Mouse (Mus musculus): Measurements from ENCODE around the gene Slc19a2. TPM values are rescaled to one million over a fixed set of nuclear protein-coding genes. Genes with fewer than 3 reads are reported as not detected.
"Not testable (repeated sequence)": the region's sequence is repeated elsewhere in the genome, so short reads cannot be mapped to it uniquely, and the experiment has no call there.

The Slc19a2 gene
- total RNA-seq (2014; fragmentation: Nextera tagmentation) (11.2 and 12.1 TPM in 2 replicates), total RNA-seq (2017) (7.7 and 9.4 TPM in 2 replicates)

- peak; percentile 91 for ATAC-seq (replicated peaks; ENCODE audit: low FRiP score, low TSS enrichment, poor library complexity, severe bottlenecking)
Measured at GRCm38 (mm10) chr1:164248465-164249331, at the start of gene Slc19a2. Slc19a2 (plus strand) TSS chr1:164249046.

GRCm38 (mm10) chr1:164199551-164199950, 49.3 kb upstream of the Slc19a2 start:
- no peak for ATAC-seq (replicated peaks; ENCODE audit: low FRiP score, low TSS enrichment, poor library complexity, severe bottlenecking)

GRCm38 (mm10) chr1:164208437-164208836, 40.4 kb upstream of the Slc19a2 start:
- no peak for ATAC-seq (replicated peaks; ENCODE audit: low FRiP score, low TSS enrichment, poor library complexity, severe bottlenecking)

- ATAC-seq (replicated peaks; ENCODE audit: low FRiP score, low TSS enrichment, poor library complexity, severe bottlenecking): no peak
Measured at GRCm38 (mm10) chr1:164210899-164211298, 37.9 kb upstream of the Slc19a2 start.

- ATAC-seq (replicated peaks; ENCODE audit: low FRiP score, low TSS enrichment, poor library complexity, severe bottlenecking): no peak
Measured at GRCm38 (mm10) chr1:164212686-164213085, 36.2 kb upstream of the Slc19a2 start.

- no peak for ATAC-seq (replicated peaks; ENCODE audit: low FRiP score, low TSS enrichment, poor library complexity, severe bottlenecking)
Measured at GRCm38 (mm10) chr1:164214190-164214589, 34.7 kb upstream of the Slc19a2 start.

GRCm38 (mm10) chr1:164215097-164215496, 33.7 kb upstream of the Slc19a2 start:
- no peak for ATAC-seq (replicated peaks; ENCODE audit: low FRiP score, low TSS enrichment, poor library complexity, severe bottlenecking)

- ATAC-seq (replicated peaks; ENCODE audit: low FRiP score, low TSS enrichment, poor library complexity, severe bottlenecking): no peak
Measured at GRCm38 (mm10) chr1:164215540-164215939, 33.3 kb upstream of the Slc19a2 start.

GRCm38 (mm10) chr1:164217791-164218685, 30.8 kb upstream of the Slc19a2 start:
- peak; percentile 57; the same call in 1 of the 2 replicates for ATAC-seq (replicated peaks; ENCODE audit: low FRiP score, low TSS enrichment, poor library complexity, severe bottlenecking)

- ATAC-seq (replicated peaks; ENCODE audit: low FRiP score, low TSS enrichment, poor library complexity, severe bottlenecking): no peak
Measured at GRCm38 (mm10) chr1:164220261-164220660, 28.6 kb upstream of the Slc19a2 start.

GRCm38 (mm10) chr1:164223089-164223488, 25.8 kb upstream of the Slc19a2 start:
- ATAC-seq (replicated peaks; ENCODE audit: low FRiP score, low TSS enrichment, poor library complexity, severe bottlenecking): no peak

GRCm38 (mm10) chr1:164231937-164232570, 16.8 kb upstream of the Slc19a2 start:
- not testable (repeated sequence) for ATAC-seq (replicated peaks; ENCODE audit: low FRiP score, low TSS enrichment, poor library complexity, severe bottlenecking)

GRCm38 (mm10) chr1:164233447-164233846, 15.4 kb upstream of the Slc19a2 start:
- no peak for ATAC-seq (replicated peaks; ENCODE audit: low FRiP score, low TSS enrichment, poor library complexity, severe bottlenecking)

- ATAC-seq (replicated peaks; ENCODE audit: low FRiP score, low TSS enrichment, poor library complexity, severe bottlenecking): no peak
Measured at GRCm38 (mm10) chr1:164235078-164235477, 13.8 kb upstream of the Slc19a2 start.

- no peak for ATAC-seq (replicated peaks; ENCODE audit: low FRiP score, low TSS enrichment, poor library complexity, severe bottlenecking)
Measured at GRCm38 (mm10) chr1:164236078-164236477, 12.8 kb upstream of the Slc19a2 start.

- ATAC-seq (replicated peaks; ENCODE audit: low FRiP score, low TSS enrichment, poor library complexity, severe bottlenecking): no peak
Measured at GRCm38 (mm10) chr1:164241494-164241893, 7.4 kb upstream of the Slc19a2 start.

- ATAC-seq (replicated peaks; ENCODE audit: low FRiP score, low TSS enrichment, poor library complexity, severe bottlenecking): no peak
Measured at GRCm38 (mm10) chr1:164242809-164243208, 6.0 kb upstream of the Slc19a2 start.

- no peak for ATAC-seq (replicated peaks; ENCODE audit: low FRiP score, low TSS enrichment, poor library complexity, severe bottlenecking)
Measured at GRCm38 (mm10) chr1:164247442-164247841, 1.4 kb upstream of the Slc19a2 start.

GRCm38 (mm10) chr1:164247971-164248370, 875 bp upstream of the Slc19a2 start:
- 0 out of 2 replicates have a peak, but pooled peaks have one; percentile 2 for ATAC-seq (replicated peaks; ENCODE audit: low FRiP score, low TSS enrichment, poor library complexity, severe bottlenecking)

GRCm38 (mm10) chr1:164249332-164249711, 476 bp downstream of the Slc19a2 start:
- peak; percentile 24 for ATAC-seq (replicated peaks; ENCODE audit: low FRiP score, low TSS enrichment, poor library complexity, severe bottlenecking)
